Mouse (Mus musculus) testis, postnatal 14 days (tissue): ENCODE measurements around the gene BC028528.
A peak's percentile ranks its signal among the peaks of the same experiment; 100 is the strongest.
"Not testable (repeated sequence)": the region's sequence is repeated elsewhere in the genome, so short reads cannot be mapped to it uniquely, and the experiment has no call there.

ENCODE experiments used
- DNase-seq: peaks from one replicate; pipeline ENCODE4 v3.0.0; 2021; ENCODE audit warnings: low spot score

BC028528 gene

DNA sequence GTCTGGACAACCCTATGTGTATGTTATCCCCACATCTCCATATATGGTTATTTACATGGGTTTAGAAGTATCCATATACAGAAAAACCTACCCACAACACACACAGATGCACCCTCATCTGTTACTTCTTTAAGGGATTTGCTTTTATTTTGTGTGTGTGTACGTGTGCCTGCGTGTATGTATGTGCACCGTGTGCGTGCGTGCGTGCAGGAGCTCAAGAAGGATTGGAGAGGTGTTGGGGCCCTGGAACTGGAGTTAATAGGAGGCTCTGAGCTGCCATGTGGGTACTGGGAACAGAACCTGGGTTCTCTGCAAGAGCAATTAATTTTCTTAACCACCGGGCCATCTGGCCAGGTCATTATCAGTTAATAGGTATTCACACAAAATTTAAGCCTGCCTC lies 19.8 kb downstream of the BC028528 start:
- DNase-seq: no peak

DNA sequence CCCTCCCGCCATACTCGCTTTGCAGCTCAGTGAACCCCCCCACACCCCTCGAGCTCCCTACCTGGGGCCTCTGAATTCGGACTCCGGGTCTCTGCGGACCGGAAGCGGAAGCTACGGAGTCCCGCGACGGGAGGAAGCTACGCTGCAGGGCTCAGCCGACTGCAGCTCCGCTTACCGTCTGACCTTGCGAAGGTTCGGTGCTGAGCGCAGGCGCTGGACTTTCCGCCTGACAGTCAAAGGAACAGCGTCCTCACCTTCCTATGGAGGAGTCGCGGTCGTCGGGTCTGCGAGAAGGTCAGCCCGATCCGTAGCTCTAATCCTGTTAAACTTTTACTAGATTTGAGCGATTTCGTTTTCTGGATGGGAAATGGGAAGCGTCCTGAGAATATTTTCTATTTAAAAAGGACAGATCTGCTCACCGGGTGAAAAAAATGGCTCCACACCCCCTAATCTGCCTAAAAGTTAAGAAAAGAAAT lies 20.4 kb downstream of the BC028528 start, which contains the start of gene Mrps21:
Gene Mrps21, minus strand, starts transcription at position 128 of the 476 bp plus-strand sequence.
- DNase-seq: peak; percentile 89

DNA sequence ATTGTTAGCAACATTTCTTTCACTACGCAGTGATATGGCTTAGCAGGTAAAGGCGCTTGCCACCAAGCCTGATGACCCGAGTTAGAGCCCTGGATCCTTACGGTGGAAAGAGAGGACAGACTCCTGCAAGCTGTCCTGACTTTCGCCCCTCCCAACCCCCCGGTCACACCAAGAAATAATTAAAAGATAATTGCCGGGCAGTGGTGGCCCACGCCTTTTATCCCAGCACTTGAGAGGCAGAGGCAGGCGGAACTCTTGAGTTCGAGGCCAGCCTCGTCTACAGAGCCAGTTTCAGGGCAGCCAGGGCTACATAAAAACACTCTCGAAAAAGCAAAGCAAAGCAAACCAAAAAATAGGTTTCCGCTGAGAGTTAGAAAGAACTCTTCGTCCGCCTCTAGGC lies 20.8 kb downstream of the BC028528 start:
- no peak for DNase-seq

DNA sequence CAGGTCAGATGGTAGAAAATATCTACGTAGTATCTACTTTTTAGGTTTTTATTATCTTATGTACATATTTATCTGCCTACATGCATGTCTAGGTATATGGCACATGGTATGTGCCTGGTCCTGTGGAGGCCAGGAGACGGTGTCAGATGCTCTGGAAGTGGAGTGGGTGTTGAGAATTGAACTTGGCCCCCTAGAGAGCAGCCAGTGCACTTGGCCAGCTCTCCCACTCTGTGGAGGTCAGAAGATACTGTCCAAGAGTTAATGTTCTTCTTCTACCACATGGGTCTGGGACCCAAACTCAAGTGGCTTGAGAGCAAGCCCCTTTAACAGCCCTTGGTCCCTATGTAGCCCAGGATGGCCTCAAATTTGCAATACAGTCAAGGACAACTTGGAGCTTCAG lies 24.4 kb downstream of the BC028528 start:
- DNase-seq: no peak

DNA sequence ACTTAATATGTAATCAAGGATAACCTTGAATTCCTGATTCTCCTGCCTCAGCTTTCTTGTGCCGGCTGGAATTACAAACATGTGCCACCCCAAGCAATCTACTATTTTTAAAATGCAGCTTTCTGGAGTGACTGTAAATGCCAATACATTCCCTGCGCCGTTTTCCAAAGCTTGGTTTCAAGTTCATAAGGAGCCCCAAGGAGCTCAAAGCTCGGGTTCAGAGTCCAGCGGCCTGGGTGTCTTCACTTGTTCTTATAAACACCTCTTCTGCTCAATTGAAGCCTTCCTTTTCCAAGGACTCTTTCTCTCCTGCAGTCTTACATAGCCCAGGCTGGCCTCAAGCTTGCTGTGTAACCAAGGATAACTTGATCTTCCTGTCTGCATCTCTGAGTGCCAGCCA lies 25.7 kb downstream of the BC028528 start:
- DNase-seq: no peak

DNA sequence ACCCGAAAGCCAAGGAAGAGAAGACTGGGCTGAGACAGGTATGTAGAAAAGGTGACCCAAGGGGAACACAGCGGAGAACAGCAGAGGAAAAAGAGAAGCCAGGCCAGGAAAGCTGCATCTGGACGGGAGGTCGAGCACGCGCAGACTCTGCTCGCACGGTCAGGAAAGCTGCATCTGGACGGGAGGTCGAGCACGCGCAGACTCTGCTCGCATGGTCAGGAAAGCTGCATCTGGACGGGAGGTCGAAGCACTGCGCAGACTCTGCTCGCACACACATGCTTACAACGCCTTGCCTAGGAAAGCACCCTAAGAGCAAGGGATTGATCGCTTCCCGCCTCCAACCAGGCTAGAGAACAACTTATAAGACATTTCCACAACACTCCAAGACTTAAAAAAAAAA lies 26.2 kb downstream of the BC028528 start:
- no peak for DNase-seq

DNA sequence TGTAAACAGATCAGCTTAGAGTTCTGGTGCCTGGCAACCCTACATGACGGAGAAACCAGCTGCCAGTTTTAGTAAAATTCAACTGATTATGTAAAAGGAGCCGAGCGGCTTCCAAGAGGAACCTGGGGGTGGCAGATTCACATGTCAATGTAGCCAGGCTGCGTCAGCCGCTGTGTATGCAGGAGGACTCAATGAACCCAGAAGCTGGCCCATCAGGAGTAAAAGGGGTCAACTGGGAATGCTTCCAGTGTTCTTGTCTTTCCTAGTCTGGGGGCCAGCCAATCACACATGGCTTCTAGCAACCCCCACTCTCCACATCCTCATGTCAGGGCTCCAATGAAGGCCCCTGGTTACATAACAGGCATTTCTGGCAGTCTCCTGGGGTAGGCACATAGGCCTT lies 26.8 kb downstream of the BC028528 start:
- DNase-seq: no peak

DNA sequence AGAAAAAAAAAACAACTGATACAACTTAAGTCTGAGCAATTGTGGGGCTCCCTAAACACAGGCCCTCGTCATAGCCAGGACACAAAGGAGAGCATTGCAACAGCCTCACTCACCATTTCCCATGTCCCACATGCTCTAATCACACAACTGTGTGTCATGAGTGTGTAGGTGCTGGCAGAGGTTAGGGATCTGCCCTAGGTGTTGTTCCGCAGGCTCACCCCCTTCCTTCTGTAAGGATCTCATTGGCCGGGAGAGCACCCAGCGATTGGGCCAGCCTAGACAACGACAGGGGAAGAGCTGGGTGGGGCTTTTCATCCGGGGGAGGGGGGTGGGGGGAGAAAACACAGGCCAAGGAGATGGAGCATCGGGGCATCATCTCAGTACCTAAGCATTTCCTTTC lies 28.2 kb downstream of the BC028528 start:
- DNase-seq: no peak

DNA sequence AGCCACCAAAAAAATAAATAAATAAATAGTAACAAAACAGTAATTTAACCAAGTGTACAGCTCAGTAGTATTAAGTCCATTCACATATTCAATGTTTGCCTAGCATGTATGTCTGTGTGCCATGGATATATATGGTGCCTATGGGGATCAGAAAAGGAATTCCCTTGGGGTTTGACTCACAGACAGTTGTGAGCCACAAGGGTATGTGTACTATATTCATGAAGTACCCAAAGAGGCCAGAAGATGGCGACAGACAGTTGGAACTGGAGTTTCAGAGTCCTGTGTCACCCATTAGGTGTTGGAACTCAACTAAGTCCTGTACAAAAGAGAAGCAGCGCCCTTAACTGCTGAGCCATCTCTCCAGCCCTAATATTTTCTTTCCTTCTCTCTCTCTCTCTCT lies 30.0 kb downstream of the BC028528 start:
- peak; percentile 70 for DNase-seq

DNA sequence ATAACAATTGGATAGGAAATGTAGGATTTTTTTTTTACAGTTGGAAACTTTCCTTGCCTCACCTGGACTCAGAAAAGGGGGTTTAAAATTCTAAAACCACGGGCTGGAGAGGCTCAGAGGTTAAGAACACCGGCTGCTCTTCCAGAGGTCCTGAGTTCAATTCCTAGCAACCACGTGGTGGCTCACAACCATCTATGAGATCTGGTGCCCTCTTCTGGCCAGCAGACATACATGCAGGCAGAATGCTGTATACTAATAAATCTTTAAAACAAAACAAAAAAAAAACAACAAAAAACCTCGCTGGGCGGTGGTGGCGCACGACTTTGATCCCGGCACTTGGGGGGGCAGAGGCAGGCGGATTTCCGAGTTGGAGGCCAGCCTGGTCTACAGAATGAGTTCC lies 30.6 kb downstream of the BC028528 start:
- no peak for DNase-seq

DNA sequence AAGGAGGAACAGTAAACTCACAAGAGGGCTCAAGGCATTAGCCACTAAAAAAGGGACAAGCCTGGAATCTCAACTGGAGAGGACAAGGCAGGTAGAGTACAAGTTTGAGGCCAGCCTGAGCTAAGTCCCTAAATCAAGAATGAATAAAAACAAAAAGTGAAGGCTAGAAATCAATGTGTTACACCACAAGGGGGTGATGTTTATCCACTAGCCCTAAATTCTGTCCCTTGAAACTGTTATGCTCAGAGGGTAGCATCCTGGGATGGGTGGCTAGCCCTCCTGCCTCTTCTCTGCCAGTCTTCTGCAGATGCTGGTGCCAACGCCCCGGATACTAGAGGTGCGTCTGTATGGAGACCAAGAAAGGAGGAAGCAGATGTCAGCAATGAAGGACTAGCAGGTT lies 31.5 kb downstream of the BC028528 start:
- DNase-seq: no peak

DNA sequence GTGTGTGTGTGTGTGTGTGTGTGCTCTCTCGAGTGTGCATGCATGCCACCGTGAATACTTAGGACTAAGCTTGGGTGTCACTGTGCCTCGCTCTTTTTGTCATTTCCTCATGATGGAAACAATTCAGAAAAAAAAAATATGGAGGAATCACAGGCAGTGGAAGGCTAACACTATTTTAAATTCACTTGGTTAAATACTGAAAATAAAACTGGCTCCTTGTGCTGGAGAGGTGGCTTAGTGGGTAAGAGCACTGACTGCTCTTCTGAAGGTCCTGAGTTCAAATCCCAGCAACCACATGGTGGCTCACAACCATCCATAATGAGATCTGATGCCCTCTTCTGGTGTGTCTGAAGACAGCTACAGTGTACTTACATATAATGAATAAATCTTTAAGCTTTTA lies 33.5 kb downstream of the BC028528 start:
- DNase-seq: not testable (repeated sequence)

DNA sequence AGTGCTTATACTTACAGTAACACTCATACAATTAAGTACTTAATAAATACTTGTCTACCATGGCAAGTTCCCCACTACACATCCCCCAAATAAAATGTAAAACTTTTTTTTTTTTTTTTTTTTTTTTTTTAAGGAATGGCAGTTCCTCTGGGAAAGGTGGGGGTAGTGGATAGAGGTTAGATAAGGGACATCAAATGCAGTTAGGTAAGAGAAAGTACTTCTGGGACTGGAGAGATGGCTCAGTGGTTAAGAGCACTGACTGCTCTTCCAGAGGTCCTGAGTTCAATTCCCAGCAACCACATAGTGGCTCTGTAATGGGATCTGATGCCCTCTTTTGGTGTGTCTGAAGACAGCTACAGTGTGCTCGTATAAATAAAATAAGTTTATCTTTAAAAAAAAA lies 34.8 kb downstream of the BC028528 start:
- DNase-seq: not testable (repeated sequence)

DNA sequence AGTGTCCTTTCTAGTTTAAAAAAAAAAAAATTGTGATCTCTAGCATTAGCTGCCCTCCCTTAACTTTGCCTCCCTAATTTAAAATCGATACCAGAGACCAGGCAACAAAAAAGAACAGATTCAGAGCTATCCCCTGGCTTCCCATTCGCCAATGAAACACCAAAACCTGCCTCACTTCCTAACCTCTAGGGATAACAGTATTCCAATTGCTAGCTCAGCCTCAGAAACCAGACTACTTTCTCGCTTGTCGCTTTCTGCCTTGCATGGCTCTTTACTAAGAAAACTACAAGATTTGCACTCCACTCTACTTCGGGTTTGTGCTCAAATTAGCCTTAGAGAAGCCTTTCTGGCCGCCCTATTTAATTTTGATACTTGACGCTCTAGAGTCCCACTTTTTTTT lies 35.7 kb downstream of the BC028528 start:
- DNase-seq: no peak

DNA sequence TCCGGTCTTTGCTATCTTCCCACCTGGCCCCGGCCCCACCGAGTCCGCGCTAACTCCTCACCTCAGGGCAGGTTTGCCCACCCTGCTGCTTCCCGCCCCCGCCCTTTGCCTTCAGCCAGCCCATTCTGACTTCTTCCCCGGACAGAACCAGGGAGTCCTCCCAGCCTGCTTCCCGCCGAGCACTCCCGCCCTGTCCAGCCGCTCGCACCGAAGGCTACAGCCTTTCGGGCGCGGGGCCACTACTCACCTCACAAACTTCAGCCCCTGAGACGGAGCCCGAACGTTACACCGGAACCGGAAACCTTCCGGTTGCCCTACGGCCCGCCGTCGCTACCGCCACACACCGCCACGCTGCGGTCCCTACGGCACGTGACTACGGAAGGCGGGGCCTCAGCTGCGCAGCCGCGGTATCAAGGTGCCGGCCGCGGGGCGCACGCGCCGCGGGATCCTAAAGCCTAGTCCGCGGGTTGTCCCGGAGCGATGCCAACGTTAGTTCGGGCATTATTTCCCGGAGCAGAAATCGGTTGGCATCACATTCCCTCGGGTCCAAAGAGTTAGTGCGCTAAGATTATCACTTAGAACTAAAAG lies 36.2 kb downstream of the BC028528 start, which contains the start of gene Prpf3:
Gene Prpf3, minus strand, starts transcription at position 384 of the 588 bp plus-strand sequence.
- peak; percentile 95 for DNase-seq

DNA sequence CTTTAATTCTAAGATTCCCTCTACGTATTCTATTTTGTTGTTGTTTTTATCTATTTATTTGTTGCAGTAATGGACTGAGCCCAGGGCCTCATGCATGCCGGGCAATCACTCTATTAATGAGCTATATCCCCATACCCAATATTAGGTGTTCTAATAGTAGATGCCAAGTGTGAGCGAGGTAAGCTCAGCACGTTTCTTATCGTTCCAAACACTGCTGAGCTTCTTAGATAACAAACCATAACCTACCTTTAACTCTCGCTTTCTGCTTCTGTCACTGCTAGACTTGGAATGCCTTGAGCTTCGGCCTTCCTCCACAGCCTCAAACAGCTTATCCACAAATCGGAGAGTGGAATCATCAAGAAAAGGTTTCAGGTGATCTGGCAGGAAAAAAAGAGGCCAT lies 40.5 kb downstream of the BC028528 start:
- no peak for DNase-seq

DNA sequence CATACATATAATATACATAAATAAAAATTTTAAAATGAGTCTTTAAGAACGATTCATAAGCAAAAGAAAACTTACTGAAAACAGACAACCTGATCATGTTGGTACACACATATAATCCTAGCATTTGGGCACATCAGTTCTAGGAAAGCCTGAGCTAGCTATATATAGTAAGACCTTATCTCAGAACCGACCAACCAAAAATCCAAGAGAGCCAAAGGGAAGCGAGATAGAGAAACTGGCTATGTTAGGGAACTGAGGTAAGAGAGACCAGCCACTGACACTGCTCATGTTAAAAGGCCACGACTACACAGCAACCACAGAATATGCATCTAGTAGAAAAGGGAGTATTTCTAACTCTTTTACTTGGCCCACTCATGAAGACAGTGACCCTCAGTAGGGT lies 41.2 kb downstream of the BC028528 start:
- no peak for DNase-seq

DNA sequence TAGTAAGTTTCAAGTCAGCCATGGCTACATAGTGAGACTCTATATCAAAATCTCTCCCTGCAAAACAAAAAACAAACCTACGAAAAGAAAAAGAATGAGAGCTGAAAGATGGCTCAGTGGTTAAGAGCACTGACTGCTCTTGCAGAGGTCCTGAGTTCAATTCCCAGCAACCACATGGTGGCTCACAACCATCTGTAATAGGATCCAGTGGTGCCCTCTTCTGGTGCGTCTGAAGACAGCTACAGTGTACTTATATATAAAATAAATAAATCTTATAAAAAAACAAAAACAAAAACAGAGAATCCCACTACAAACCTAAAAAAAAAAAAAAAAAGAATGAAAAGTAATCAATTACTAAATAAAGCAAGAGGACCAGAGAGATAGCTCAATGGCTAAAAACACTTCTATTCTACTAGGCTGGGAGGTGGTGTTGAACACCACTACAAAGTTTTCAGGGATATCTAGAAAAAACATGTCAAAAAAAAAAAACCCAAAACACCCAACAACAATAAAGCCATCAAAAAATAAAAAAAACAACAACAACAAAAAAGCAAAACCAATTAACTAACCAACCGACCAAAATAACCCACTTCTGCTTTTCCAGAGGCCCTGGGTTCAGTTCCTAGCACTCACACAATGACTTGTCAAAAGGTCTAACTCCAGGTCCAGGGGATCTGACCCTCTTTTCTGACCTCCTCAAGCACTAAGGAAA lies 49.1 kb downstream of the BC028528 start:
- DNase-seq: no peak

DNA sequence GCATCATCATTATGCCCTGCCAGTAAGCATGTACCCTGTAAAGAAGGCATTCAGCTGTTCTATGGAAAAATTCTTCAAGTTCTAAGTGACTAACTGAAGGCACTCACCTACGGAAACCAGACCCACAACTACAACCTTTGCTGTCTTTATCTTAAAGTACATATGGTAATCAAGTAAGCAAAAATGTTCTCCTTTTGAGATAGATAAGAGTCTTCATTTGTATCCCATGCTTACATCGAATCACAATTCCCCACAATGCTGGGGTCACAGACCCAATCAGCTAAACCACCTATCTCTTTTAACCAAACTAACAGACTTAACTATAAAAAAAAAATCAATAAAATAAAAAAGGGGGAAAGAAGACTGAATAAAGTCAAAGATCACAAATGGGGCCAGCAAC lies 52.6 kb downstream of the BC028528 start:
- no peak for DNase-seq
